Mouse (Mus musculus): ENCODE measurements around the gene Nat8f4. TPM values are rescaled to one million over a fixed set of nuclear protein-coding genes. Genes with fewer than 3 reads are reported as not detected.
"Not testable (repeated sequence)": the region's sequence is repeated elsewhere in the genome, so short reads cannot be mapped to it uniquely, and the experiment has no call there.

Gene Nat8f4
- total RNA-seq, 2 experiments from 2014 or later = 6.9 to 8.0 TPM

DNA sequence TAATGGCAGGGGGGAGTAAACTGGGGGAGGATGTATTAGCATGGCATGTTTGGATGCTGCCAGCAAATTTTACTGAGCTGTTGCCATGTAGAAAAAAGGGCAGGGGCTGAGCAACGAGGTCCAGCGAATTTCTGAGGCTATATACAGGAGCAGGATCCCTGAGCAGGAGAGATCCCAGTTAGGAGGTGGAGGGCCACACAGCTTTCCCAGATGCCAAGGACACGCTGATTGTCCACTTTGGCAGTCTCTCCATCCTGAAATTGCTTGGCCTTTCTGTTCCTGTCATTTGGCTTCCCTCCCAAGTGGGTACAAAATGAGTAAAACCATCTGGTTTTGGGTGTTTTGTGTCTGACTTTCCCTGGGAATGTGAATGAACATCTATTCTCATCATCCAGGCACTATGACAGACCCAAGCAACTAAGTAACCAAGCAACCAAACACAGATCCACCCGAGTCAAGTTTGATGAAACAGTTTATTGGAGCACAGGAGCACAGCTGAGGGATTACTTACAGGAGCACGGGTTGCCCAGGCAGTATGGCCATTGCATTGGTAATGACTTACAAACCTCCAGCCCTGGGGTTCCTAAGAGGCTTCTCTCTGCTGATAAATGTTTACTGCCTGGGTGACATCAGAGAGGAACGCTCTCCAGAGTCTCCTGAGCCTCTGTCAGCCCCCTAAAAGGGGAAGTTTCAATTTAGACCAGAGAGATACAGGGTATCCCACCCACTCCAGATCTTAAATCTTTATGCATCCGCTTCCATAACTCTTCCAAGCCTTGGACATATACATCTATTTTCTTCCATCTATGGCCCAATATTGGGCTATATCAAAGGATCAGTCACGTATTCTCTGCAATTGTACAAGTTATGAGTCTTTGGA is 5.8 kb downstream of the Nat8f4 start:
- DNase-seq = peak; percentile 21 to 24

DNA sequence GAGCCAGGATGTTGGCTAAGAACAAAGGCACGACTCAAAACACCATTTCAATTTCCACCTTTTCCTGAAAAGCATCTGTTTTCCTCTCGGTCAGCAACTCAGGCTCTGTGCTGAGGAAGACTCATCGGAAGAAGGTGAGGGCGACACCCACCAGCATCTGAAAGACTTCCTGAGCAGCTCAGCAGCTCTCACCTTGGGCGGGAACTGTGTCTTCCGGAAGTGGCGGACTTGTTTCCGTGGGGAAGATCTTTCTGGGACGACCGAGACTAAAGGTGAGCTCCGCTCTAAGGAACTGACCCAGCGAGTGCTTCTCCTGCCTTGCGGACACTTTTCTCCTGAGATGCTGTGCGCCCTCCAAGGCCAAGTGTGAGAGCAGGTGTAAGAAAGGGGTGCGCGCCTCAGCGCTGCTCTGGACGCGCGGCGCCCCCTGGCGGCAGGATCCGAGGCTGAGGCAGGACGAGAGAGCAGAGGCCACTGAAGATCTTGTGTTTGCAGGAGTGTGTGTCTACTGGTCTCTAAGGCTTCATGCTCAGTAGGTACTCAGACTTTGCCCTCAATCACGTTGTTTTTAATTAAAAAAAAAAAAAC is 9.5 kb downstream of the Nat8f4 start:
- peak in 1 of 2 experiments; percentile 26 for DNase-seq

DNA sequence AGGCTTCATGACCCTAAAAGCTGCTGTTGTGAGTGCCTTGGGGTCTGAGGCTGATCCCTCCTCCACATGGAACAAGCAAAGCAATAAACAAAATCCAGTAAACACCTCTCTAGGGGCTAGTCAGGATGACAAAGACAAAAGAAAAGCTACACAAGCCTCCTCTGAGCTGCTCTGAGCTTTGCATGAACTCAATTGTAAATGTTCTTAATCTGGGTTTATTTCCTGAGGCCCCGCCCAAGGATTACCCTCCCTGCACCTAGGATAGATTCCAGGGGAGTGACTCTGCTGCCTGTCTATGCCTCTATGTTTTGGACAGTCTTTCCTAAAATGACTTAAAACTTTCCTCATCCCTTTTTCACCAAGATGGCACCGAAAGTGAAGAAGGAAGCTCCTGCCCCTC is 15.7 kb downstream of the Nat8f4 start:
- DNase-seq = no peak

DNA sequence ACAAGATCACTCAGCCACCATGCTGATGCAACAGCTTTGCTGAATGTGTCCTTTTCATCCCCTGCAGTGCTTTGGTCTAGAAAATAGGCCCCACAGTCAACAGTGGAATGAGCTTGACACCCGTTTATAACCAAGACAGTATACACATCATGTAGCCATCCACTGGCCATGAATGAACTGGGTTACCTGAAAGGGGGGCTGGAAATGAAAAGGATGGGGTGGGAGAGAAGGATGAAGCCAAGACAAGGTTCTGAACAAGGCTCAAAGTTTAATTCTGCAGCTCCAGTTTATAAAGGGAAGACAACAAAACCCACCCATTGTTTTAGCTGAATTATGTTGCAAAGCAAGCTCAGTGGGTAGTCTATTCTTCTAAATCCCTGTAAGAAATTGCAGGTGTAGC is 20.4 kb downstream of the Nat8f4 start:
- DNase-seq = no peak

DNA sequence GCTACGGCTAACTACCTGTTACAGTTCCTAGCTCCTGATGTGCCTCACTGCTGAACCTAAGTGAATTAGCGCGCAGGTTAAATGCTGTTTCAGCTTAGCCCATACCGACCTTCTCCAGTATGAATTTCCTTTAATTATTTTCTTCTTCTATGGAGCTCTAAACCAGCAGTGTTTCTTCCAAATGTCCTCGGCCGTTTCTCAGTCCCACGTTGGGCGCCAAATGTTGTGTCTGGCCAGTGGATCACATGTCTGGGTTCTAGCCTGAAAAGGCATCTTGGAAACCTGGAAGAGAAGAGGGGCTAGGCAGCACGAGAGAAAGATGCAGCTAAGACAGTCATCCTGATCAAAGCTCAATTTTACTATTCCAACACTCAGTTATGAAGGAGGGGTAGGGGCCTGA is 21.4 kb downstream of the Nat8f4 start:
- DNase-seq = not testable (repeated sequence)

DNA sequence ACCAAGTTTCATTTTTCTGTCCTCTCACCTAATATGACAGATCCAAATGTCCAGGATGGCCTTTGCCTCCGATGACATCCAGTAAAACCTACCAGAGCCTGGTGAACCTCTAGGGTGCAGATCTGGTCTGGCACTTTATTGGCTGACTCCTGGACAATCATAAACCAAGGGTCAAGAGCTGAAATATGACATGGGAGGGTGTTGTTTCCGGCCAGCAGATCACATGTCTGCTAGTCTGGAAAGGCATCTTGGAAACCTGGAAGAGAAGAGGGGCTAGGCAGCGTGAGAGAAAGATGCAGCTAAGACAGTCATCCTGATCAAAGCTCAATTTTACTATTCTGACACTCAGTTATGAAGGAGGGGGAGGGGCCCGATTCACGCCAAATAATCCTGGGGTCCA is 35.7 kb downstream of the Nat8f4 start, which contains the start of gene Nat8f2:
Nat8f2 (minus strand) TSS at position 153 of the 400 bp plus-strand sequence.
- not testable (repeated sequence) for DNase-seq

DNA sequence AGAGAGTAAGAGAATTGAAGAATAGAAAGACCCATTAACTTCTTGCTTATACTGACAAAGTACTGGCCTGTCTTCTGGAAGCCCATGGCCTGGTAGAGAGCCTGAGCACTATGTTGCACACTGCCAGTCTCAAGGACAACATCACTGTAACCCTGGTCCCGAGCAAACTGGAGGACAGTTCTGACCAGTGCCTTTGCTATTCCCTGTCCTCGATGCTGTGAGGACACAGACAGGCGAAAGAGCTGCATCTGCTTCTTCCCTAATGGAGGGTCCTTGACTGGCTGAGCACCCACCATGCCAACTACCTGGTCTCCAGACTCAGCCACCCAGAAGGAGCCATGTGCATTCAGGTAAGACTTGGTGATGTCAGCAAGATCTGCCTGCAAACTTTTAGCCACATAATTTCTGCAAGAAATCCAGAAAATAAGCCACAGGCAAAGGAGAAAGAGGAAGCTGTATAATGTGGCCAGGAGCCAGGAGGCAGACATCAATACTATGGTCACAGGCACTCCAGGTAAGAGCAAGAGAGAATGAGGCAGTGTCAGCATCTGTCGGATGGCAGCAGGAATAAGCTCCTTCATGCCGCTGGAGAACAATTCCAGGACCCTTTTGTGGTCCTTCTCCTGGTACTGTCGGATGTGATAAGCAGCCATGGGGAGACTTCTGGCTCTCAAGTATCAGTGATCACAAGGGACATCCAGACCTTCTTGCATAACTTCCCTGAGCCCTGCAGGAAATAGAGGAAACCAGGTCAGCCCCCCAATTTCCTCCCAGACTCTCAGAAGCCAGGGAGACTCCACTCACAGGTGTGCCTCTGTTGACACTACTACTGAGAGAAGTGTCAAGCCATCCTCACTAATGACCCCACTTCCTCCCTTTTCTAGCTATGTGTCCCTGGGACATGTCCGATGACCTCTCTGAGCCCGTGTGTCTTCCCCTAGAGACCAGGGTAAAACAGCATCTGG is 36.7 kb downstream of the Nat8f4 start:
- no peak for DNase-seq

DNA sequence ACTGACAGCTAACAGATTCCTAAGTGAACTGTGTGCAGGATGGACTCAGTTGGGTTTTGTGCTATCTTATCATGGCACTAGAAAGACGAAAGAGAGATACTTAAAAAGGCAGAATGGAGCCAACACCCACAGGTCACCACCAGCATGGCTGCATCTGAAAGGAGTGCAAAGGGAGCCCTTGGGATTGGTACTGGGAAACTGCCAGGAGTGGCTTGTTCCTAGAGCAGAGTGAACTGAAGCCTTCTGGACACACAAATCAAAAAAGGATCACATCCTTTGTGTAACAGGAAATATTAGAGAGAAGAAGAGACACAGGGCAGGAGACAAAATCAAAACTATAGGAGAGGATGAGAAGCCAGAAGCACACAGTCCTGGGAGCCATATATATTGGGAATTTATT is 37.7 kb downstream of the Nat8f4 start:
- DNase-seq = not testable (repeated sequence)

DNA sequence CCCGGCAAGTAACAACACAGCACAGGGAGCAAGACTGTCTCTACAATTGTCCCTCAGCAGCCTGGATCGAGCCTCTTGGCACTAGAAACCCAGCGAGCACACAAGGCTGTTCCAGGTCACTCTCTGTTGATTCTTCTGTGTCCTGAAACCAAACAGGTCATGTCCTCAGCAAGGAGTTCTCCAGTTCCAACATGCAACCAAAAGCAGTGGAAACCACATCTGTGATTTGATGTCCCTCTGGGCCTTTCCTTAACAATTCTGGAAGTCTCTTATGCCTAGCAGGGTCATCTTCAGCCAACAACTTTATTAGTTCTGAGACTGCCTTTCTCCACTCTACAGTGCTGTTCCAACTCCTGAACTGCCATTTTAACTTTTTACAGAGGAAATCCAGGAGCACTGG is 38.5 kb downstream of the Nat8f4 start:
- not testable (repeated sequence) for DNase-seq

DNA sequence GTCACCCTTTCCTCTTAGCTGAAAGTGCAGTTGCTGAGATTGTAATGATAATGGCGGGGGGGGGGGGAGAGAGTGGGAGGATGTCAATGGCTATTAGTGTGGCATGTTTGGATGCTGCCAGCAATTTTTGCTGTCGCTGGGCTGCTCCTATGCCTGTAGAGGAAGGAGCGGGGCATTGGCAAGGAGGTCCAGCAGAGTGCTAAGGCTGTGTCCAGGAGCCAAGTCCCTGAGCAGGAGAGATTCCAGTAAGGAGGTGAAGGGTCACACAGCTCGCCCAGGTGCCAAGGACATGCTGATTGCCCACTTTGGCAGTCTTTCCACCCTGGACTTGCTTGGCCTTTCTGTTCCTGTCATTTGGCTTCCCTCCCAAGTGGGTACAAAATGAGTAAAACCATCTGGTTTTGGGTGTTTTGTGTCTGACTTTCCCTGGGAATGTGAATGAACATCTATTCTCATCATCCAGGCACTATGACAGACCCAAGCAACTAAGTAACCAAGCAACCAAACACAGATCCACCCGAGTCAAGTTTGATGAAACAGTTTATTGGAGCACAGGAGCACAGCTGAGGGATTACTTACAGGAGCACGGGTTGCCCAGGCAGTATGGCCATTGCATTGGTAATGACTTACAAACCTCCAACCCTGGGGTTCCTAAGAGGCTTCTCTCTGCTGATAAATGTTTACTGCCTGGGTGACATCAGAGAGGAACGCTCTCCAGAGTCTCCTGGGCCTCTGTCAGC is 39.6 kb downstream of the Nat8f4 start:
- DNase-seq = peak; percentile 40 to 51

DNA sequence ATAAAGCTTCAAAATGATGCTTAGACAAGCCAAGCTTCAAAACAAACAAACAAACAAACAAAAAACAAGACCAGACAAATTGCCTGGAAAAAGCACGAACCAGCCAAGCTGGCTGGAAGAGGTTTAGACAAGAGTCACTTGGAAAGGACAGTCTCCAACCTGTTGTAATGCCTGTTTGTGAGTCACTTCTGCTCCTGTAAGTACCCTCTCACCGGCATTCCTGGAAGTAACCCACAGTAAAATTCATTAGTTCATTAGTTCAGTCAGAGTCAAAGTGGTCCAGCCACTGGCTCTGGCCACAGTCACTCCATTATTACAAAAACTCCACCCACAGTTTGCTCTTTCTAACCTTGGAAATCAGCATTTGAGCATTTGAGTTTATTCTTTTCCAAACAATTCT is 40.8 kb downstream of the Nat8f4 start:
- no peak for DNase-seq

DNA sequence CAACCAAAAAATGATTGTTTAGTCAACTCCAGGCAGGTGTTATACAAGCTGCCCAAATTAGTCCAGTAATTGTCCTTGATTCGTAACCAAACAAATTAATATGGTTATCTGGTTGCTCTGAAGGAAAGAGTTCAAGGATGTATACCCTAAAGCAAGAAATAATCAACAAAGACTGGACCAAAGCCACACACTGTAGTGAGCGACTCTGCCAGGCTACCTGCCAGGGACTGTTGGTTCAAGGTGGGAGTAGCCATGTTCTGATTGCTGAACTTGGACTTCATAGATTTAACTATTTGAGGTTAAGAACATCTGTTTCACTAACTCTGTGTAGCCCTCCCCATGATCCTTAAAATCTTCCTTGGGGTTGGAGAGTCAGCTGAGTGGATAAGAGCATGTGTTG is 41.5 kb downstream of the Nat8f4 start:
- no peak for DNase-seq

DNA sequence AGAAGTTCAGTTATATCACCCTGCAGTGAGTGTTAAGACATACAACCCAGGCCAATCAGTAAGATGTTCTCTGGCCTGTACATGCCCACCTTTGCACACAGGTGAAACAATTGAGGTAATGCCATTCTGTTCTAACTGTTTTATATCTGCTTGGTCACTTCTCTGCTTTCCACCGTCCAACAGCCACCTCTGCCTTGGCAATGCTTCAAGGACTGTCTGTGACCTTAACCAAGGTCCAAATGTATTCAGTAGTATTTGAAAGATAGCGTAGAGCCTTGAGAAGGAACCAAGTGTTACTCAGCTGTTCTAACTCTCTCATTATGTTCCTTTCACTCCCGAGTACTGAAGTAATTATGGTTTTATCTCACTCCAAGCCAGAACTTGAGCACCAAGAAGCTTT is 42.1 kb downstream of the Nat8f4 start:
- DNase-seq = no peak

DNA sequence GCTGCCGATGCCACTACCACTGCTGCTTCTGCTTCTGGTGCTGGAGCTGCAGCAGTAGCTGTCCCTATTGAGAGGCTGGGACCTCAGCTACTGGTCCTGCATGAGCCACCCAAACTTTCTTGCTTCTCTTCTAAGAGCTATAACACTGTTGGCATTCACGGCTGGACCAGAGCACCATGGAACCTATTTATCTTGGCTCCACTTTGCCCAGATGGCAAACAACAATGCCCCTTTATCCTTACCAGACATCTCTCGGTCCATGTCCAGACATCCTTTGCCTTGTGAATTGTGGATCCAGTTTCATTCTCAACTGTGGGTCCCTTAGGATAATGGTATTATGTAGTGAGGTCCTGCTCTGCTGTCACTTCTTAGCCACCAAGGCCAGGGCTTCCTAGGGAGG is 43.4 kb downstream of the Nat8f4 start:
- no peak for DNase-seq

DNA sequence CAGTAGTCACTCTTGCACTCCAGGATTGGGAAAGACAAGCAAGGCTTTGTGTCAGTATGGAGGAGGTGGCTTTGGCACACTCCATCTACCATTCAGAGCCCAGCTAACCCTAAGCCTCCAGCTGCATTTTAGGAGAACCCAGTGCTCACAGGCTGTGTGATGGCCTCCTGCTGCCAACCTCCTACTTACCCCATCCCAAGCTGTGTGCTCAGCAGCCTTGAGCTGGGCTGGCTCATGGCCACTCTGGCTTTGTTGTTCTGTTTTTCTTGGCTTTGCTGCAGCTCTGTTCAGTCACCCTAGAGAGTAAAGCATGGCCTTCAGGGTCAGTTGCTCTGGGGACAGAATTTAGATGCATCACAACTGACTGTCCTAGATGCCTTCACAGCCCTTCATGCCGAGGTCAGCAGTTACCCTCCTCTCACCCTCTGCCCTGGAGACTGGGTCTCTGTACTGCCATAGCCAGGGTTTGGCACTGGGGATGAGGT is 48.4 kb downstream of the Nat8f4 start:
- peak; percentile 66 to 83 for DNase-seq

DNA sequence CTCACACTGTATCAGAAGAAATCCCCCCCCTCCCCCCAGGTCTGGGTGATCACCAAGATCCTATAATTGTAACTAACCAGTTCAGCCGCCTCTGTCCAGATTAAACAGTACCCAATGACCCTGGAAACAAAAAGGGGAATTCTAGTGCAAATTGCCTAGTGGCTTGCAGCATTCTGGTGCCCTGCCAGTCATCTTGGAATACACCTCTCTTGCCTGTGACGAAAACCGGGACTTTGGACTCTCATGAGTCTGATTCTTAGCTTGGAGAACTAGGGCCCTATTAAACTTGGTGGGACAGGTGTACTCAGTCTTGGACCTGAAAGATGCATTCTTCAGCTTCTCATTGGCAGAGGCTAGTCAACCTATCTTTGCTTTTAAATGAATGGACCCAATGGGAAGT is 51.2 kb downstream of the Nat8f4 start:
- DNase-seq = no peak

DNA sequence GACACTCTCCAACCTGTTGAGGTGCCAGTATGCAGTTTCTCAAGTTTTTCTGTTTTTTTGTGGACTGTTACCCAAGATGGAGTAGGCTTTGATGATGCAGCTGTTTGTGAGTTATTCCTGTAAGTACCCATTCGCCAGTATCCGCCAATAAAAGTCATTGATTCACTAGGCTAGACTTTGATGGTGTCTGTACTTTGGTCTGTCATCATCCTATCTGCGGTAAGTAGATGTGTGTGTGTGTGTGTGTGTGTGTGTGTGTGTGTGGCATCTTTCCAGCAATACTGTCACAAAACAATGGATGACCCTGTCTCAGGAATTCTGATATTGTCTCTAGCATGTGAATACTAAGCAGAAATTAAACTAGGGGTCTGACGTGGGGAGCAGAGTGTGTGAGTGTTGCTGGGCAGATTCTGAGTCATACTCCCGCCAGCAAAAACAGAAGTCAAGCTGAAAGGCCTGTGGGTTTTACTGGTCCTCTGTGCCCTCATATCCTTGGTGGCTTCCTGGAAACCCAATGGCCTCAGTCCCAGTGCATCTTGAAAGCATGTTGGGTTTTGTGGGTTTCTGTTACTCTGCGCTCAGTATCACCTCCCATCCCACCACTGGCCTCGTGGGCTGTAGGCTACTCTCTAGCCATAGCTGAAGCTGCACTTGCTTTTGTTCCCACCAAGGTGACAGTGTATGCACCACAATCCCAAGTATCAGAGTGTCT is 53.5 kb downstream of the Nat8f4 start:
- no peak for DNase-seq

DNA sequence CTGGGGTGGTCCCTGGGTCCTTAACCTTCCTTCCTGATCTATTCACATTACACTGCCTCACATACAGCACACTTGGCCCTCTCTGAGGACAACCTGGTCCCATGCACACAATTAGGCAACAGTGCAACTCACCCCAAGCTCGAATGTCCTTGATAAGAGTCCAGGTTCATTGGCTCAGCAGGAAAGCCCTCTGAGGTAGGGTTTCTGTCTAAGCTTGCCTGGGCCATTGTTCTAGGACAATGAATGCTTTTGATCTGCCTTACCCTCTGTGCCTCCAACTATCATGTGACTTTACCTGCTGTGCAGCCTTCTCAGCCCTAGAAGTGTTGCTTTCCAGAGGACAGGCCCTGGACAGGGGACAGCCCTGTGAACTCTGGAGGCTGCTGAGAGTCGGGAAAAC is 55.4 kb downstream of the Nat8f4 start:
- DNase-seq = no peak

All from layer of hippocampus, postnatal 36 days (tissue).